Mouse (Mus musculus) adrenal gland, adult 2 months (tissue): ENCODE measurements around the gene Mrpl46. TPM values are rescaled to one million over a fixed set of nuclear protein-coding genes. Genes with fewer than 3 reads are reported as not detected.

ENCODE experiments used
- DNase-seq: peaks from one replicate; pipeline ENCODE4 v3.0.0; 2021
- polyA plus RNA-seq: library from polyadenylated mRNA; depleted of rRNA; stranded (reverse); fragments of >200 nt; gene quantifications from 2 replicates; pipeline ENCODE4 v1.2.3, GENCODE M21; 2012; rRNA removed
- total RNA-seq, 2 experiments: library from RNA; stranded (reverse); gene quantifications; 2 replicates each; pipeline ENCODE4 v1.2.3; 2021

The Mrpl46 gene
- total and polyA plus RNA-seq, 3 experiments = 13.5 to 52.6 (median 39.3) TPM

DNA sequence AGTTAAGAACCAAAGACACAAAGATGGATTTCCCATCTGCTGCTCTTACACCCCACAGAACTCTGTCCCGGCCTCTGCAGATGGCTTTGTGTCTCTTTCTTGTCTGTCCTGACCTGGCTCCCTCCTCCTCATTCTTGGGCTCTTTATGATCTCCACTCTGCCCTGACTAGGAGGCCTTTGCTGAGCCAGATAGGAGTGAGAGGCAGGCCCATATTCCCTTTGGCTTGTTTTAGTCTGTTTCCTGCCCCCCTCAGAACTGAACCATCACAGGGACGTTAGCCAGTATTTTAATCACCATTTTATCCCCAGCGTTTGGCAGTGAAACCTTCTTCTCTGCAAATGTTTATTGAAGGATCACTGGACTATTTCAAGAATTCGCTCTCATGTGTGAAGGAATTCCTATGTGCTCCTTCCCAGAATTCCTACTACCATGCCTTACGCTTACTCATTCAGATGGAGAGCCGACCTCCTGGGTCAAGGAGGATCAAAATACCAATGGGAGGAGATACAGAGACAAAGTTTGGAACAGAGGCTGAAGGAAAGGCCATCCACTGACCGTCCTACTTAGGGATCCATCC, 14.2 kb downstream of the Mrpl46 start:
- no peak for DNase-seq

DNA sequence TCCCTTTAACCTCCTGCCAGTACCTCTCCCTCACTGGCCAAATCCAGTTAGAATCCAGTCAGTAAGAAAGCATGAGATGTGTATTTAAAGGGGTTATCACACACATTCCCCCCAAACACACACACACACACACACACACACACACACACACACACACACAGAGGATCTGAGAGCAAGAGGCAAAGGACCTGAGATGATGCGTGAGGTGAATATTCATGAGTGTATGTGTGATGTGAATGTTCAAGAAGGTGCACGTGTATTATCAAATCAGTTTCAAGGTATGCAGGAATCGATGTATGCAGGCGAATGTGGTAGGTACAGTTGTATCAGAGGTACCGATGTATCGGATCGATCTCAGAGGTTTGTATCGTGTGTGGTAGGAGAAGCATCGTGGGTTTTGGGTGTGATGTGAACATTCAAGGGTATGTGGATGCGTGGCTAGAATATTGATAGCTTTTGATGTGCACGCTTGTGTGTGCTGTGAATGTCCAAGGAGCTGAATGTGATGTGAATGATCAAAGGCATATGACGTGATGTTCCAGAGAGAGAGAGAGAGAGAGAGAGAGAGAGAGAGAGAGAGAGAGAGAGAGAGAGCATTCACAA, 15.3 kb downstream of the Mrpl46 start:
- DNase-seq = no peak

DNA sequence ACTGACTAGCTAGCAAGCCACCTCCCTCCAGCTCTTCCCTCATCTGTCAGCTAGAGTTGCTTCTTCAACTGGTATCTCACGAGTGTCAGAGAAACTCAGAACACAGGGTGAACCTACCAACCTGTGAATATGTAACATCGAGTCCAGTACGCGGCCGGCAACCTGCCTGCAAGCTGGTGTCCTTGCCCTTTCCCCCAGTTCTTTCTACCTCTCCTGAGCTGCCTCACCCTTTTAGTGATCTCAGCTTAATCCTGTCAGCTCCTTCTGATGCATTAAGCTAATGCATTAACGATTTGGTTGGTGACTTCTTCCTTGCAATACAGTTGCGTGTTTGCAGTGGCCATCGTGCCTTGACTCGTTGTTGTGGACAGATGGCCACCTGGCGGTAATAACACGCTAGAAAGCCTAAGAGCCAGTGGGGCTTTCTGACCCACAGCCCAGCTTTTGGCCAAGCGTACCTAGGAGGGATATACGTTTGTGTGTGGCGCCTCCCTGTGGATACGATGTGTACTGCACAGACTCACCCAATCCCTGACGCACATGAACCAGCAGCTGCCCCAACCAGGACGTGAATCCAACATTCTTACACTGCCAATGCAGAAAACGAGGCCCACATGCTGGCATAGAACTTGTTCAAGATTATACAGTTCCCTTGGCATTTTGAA, 17.2 kb downstream of the Mrpl46 start:
- peak; percentile 83 for DNase-seq

GRCm38 (mm10) chr7:78765215-78765631, 18.1 kb downstream of the Mrpl46 start:
- DNase-seq = peak; percentile 42

- no peak for DNase-seq
Measured at GRCm38 (mm10) chr7:78763801-78764200, 19.5 kb downstream of the Mrpl46 start.

DNA sequence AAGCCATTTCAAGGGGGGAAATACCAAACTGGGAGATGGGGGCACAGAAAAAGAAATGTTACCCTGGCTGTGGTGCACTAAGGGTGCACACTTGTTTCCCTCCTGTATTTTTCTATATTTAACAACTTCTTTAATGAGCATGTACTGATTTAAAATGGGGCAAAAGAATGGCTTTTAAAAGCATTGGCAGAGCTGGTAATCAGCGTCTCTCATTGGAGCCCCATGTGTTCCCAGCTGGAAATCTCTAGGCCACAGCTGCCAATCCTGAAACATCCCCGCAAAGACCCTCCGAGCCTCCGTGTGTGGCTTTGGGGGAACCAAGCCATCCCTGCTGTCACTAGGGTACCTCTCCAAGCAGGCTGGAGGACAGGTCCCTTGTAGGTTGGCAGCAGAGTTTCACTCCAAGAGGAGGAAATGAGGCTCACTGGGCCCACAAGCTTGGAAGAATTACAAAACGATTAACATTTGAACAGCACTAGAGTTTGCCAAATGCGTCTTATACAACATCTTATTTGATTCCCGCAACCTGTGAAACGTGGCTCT, 28.8 kb downstream of the Mrpl46 start:
- no peak for DNase-seq

DNA sequence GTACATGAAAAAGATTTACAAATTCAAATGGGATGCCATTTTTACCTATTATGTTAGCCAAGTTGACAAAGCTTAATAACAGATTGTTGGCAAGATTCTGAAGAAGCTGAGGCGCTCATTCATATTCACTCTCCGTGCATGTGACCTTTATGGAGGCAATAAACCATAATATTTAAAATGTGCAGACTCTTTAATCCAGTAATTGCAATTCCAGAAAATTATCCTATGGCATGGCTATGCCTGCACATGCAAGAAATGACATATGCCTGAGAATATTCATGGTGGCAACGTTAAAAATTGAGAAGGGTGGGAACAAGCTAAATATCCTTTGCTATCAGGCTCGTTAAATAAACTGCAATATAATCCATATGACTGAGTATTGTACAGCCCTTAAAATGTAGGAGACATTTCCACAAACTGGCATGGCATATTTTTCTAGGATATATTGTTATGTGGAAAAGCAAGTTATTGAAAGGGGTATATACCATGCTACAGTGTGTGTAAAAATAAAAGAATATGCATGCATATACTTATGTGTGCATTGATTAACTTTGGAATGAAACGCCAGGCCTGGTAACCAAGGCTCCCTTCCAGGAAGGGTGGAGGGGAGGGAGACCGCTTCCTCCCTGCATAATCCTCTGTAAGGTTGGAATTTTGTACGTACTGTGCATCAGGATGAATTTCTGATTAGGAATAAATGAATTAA, 29.4 kb downstream of the Mrpl46 start:
- no peak for DNase-seq

DNA sequence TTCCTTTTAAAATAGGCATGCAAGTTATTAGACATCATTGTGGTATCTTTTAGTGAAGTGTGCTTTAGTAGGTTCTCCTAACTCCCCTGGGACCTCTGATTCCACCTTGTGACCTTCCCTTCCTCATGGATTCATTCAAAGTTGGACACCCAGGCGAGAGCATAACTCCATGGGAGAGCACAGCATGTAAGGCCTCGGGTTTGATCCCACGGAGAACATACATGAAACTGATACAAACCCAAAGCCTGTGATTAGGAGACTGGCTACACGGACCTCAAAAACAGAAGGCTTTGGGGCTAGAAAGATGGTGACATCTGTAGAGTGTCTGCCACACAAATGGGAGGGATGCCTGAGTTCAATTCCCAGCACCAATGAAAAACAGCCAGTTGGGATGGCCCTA, 30.4 kb downstream of the Mrpl46 start:
- no peak for DNase-seq

GRCm38 (mm10) chr7:78743731-78744385, 39.5 kb downstream of the Mrpl46 start:
- DNase-seq = peak; percentile 6

DNA sequence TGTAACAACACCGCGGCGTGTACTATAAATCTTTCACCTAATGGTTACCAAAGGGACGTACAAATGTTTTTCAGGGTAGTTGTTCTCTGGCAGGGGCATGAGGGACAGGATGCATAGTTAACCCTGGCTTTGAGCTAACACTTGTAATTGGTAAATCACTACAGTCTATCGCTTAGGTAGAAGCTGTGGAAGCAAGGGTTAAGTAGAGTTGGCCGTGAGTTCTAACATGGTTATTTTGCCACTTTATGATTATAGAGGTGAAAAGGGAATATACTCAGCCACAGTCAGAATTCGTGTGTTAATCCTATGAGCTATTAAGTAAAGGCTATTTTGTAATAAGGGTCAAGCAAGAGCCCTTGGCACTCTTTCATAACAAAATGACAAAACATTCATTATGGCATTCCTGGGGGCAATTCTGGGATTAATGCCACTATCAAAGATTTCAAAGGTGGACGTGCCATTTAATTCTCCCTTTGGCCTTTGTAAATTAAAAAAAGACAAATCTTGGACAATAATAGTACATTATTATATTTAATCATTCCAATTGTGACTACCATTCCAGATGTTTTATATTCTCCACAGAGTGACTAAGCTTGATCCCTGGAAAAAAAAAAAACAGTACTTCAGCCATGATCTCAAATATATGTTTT, 43.9 kb downstream of the Mrpl46 start:
- peak; percentile 6 for DNase-seq

- DNase-seq = no peak
Measured at GRCm38 (mm10) chr7:78737614-78738210, 45.6 kb downstream of the Mrpl46 start, which contains the start of gene Ntrk3. Ntrk3 (minus strand) TSS chr7:78738012.

DNA sequence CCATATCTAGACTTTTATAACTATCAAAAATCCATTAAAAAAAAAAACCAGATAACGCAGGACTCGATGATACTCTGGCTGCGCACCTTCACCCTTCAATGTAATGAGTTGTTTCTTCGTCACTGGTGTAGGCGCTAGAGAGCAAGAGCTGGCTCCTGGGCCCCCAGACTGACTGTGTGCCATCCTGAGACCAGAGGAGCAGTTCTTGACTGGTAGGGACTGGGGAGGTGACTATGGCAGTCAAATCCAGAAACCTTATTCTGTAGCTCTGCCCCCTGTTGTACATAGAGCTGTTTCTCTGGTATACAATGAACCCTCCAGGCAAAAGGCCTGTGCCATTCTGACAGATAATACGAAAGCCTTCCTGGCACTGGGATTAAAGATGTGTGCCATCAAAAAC, 46.1 kb downstream of the Mrpl46 start:
- DNase-seq = no peak

GRCm38 (mm10) chr7:78731391-78731790, 51.9 kb downstream of the Mrpl46 start:
- DNase-seq = no peak

Other genes with a start within 250 kb of the Mrpl46 start
- 10 to 100 TPM; 23.5 to 25.6 TPM for gene Ntrk3, start 45.5 kb downstream of the Mrpl46 start, total RNA-seq
- 22.5 and 36.7 TPM in 2 replicates for gene Ntrk3, start 45.5 kb downstream of the Mrpl46 start, polyA plus RNA-seq
- 100 to 1,000 TPM in 1 of 2 experiments, 10 to 100 TPM in 1; 84.2 to 116 TPM for gene Mrps11, start 412 bp downstream of the Mrpl46 start, total RNA-seq
- 69.0 and 77.7 TPM in 2 replicates for gene Mrps11, start 412 bp downstream of the Mrpl46 start, polyA plus RNA-seq
- 10 to 100 TPM; 13.0 to 13.3 TPM for gene Det1, start 63.7 kb upstream of the Mrpl46 start, total RNA-seq
- 14.0 and 14.4 TPM in 2 replicates for gene Det1, start 63.7 kb upstream of the Mrpl46 start, polyA plus RNA-seq
- gene Aen, start 112.3 kb upstream of the Mrpl46 start, total RNA-seq = 10 to 100 TPM; 36.7 to 41.4 TPM
- gene Aen, start 112.3 kb upstream of the Mrpl46 start, polyA plus RNA-seq = 22.9 and 33.3 TPM in 2 replicates
- gene Isg20, start 129.9 kb upstream of the Mrpl46 start, total RNA-seq = 10 to 100 TPM in 1 of 2 experiments, 1 to 10 TPM in 1; 5.7 to 12.1 TPM
- 6.9 and 9.5 TPM in 2 replicates for gene Isg20, start 129.9 kb upstream of the Mrpl46 start, polyA plus RNA-seq